In genomic region chr7:46103075-46103591, GRCm38 (mm10) we compare ENCODE assay signal across 11 mouse cellular contexts. TPM values are rescaled to one million over a fixed set of nuclear protein-coding genes. Genes with fewer than 3 reads are reported as not detected.
DNase-seq lines count a peak whose midpoint lies in the region; ATAC-seq and TF ChIP-seq lines count a peak whose summit lies in the region.
"Had no signal": no experiment of that assay in that cellular context is flagged by ENCODE, and none has a peak within 500 bp of the region (broad histone marks: within the 10 kb centered on the region; RNA-seq: fewer than 3 reads in every experiment).

No protein-coding gene starts in this region.

- DNase-seq in forebrain, embryonic 11.5 days (ENCODE audit: low spot score): no peak
- peak; percentile 70 for DNase-seq in cerebellum, adult 9-10 months
- DNase-seq in T-cell, adult 2 months (ENCODE audit: low spot score): no peak
- no peak for DNase-seq in thymus, adult 2 months
- no peak for DNase-seq in urinary bladder, adult 18-20 months (ENCODE audit: low spot score in 2 of 2)
- DNase-seq: B cell, adult 2 months; kidney, adult 11 months had no signal

- TF ChIP-seq POLR2A in thymus, adult 2 months (IDR thresholded peaks at IDR 0.05; ENCODE audit: control insufficient read depth, extremely low read depth, insufficient read depth, low read length, poor library complexity): no peak

- no peak for TF ChIP-seq CTCF in thymus, adult 2 months (IDR thresholded peaks at IDR 0.05; ENCODE audit: borderline replicate concordance, control insufficient read depth, extremely low read depth, insufficient read depth, low read length, poor library complexity)

- ATAC-seq in forebrain, embryonic 12.5 days (ENCODE audit: low FRiP score): no peak
- ATAC-seq in forebrain, embryonic 11.5 days (replicated peaks; ENCODE audit: low FRiP score): no peak
- ATAC-seq in hindbrain, embryonic 16.5 days: peak; percentile 28
- no peak for ATAC-seq in midbrain, embryonic 16.5 days

- no peak overlapping the region for H3K4me2 ChIP-seq in forebrain, embryonic 12.5 days
- no peak overlapping the region for H3K4me2 ChIP-seq in forebrain, embryonic 11.5 days (ENCODE audit: low read depth, low read length, severe bottlenecking)
- H3K4me2 ChIP-seq in hindbrain, embryonic 16.5 days (ENCODE audit: low read length): no peak overlapping the region
- H3K4me2 ChIP-seq in midbrain, embryonic 16.5 days (ENCODE audit: low read length): no peak overlapping the region
- H3K4me2 ChIP-seq: liver, embryonic 11.5 days had no signal

- 81% methylated on average over 8 of the region's 8 CpGs for WGBS in forebrain, embryonic 12.5 days
- WGBS in forebrain, embryonic 11.5 days: 82% methylated on average over 8 of the region's 8 CpGs
- WGBS in hindbrain, embryonic 16.5 days: 42% methylated on average over 8 of the region's 8 CpGs
- WGBS in midbrain, embryonic 16.5 days: 66% methylated on average over 8 of the region's 8 CpGs
- 87% methylated on average over 8 of the region's 8 CpGs for WGBS in thymus, adult 2 months

- H3K27me3 ChIP-seq in forebrain, embryonic 12.5 days: peaks cover 27% of the 10 kb centered on the region; the same call in 1 of the 2 replicates
- no peaks in the 10 kb centered on the region for H3K27me3 ChIP-seq in forebrain, embryonic 11.5 days (ENCODE audit: control insufficient read depth, insufficient read depth, low read length)
- H3K27me3 ChIP-seq in hindbrain, embryonic 16.5 days (replicated peaks; ENCODE audit: control insufficient read depth, insufficient read depth, low read length): no peaks in the 10 kb centered on the region
- no peaks in the 10 kb centered on the region for H3K27me3 ChIP-seq in midbrain, embryonic 16.5 days (ENCODE audit: control insufficient read depth, insufficient read depth, low read depth, low read length)
- H3K27me3 ChIP-seq in thymus, adult 2 months (ENCODE audit: control insufficient read depth, insufficient read depth, low read length): no peaks in the 10 kb centered on the region; the same call in 1 of the 2 replicates

- H3K4me3 ChIP-seq in forebrain, embryonic 12.5 days (replicated peaks): no peak overlapping the region
- no peak overlapping the region for H3K4me3 ChIP-seq in forebrain, embryonic 11.5 days (ENCODE audit: low read depth, low read length)
- no peak overlapping the region for H3K4me3 ChIP-seq in hindbrain, embryonic 16.5 days (ENCODE audit: low read length)
- no peak overlapping the region for H3K4me3 ChIP-seq in midbrain, embryonic 16.5 days (ENCODE audit: low read depth, low read length)
- no peak overlapping the region for H3K4me3 ChIP-seq in thymus, adult 2 months (ENCODE audit: control insufficient read depth, insufficient read depth, low read length)

- H3K36me3 ChIP-seq in forebrain, embryonic 12.5 days (replicated peaks): no peaks in the 10 kb centered on the region
- no peaks in the 10 kb centered on the region for H3K36me3 ChIP-seq in forebrain, embryonic 11.5 days (ENCODE audit: control insufficient read depth, insufficient read depth, low read length)
- H3K36me3 ChIP-seq in hindbrain, embryonic 16.5 days (ENCODE audit: control insufficient read depth, insufficient read depth, low read length): no peaks in the 10 kb centered on the region
- H3K36me3 ChIP-seq in midbrain, embryonic 16.5 days (ENCODE audit: control insufficient read depth, insufficient read depth, low read length): no peaks in the 10 kb centered on the region
- no peaks in the 10 kb centered on the region for H3K36me3 ChIP-seq in thymus, adult 2 months (ENCODE audit: control insufficient read depth, insufficient read depth, low read length)

- peaks cover 8% of the 10 kb centered on the region; the same call in 1 of the 2 replicates for H3K4me1 ChIP-seq in forebrain, embryonic 12.5 days
- no peaks in the 10 kb centered on the region for H3K4me1 ChIP-seq in forebrain, embryonic 11.5 days (replicated peaks; ENCODE audit: control insufficient read depth, insufficient read depth, low read length)
- peaks cover 18% of the 10 kb centered on the region for H3K4me1 ChIP-seq in hindbrain, embryonic 16.5 days (ENCODE audit: control insufficient read depth, insufficient read depth, low read depth, low read length)
- peaks cover 7% of the 10 kb centered on the region; the same call in 1 of the 2 replicates for H3K4me1 ChIP-seq in midbrain, embryonic 16.5 days (ENCODE audit: control insufficient read depth, insufficient read depth, low read length)
- no peaks in the 10 kb centered on the region for H3K4me1 ChIP-seq in thymus, adult 2 months (replicated peaks; ENCODE audit: control insufficient read depth, insufficient read depth, low read length)

- peak overlapping the region; percentile 20; the same call in 1 of the 2 replicates for H3K27ac ChIP-seq in forebrain, embryonic 12.5 days
- H3K27ac ChIP-seq in forebrain, embryonic 11.5 days (ENCODE audit: low read depth, low read length): no peak overlapping the region
- peak overlapping the region; percentile 67; the same call in 1 of the 2 replicates for H3K27ac ChIP-seq in hindbrain, embryonic 16.5 days (ENCODE audit: low read depth, low read length)
- H3K27ac ChIP-seq in midbrain, embryonic 16.5 days (ENCODE audit: low read length): peak overlapping the region; percentile 24; the same call in 1 of the 2 replicates
- no peak overlapping the region for H3K27ac ChIP-seq in thymus, adult 2 months (ENCODE audit: control insufficient read depth, insufficient read depth, low read length)

- no peak overlapping the region for H3K9ac ChIP-seq in forebrain, embryonic 12.5 days
- H3K9ac ChIP-seq in forebrain, embryonic 11.5 days (ENCODE audit: low read length): no peak overlapping the region
- no peak overlapping the region for H3K9ac ChIP-seq in hindbrain, embryonic 16.5 days (ENCODE audit: low read depth, low read length)
- no peak overlapping the region for H3K9ac ChIP-seq in midbrain, embryonic 16.5 days (ENCODE audit: low read depth, low read length)

- H3K9me3 ChIP-seq in forebrain, embryonic 12.5 days: no peaks in the 10 kb centered on the region
- H3K9me3 ChIP-seq in forebrain, embryonic 11.5 days (ENCODE audit: control insufficient read depth, low read length): no peaks in the 10 kb centered on the region
- H3K9me3 ChIP-seq in hindbrain, embryonic 16.5 days (ENCODE audit: control insufficient read depth, low read length): no peaks in the 10 kb centered on the region
- no peaks in the 10 kb centered on the region for H3K9me3 ChIP-seq in midbrain, embryonic 16.5 days (replicated peaks; ENCODE audit: control insufficient read depth, low read length, poor library complexity, severe bottlenecking)

RNA-seq across cellular contexts. Expression of gene Kcnj11, which starts 2.6 kb away (rescaled TPM):
- 0.46 and 0.81 TPM in 2 replicates for polyA plus RNA-seq in forebrain, embryonic 12.5 days (2016; fragmentation: Nextera tagmentation; extraction: Ambion mirVana)
- polyA plus RNA-seq in forebrain, embryonic 11.5 days (2014; fragmentation: Nextera tagmentation; extraction: Ambion mirVana): 0.20 and 0.48 TPM in 2 replicates
- 3.5 and 3.7 TPM in 2 replicates for polyA plus RNA-seq in hindbrain, embryonic 16.5 days (2015; fragmentation: Nextera tagmentation; extraction: Ambion mirVana)
- 2.4 and 2.8 TPM in 2 replicates for polyA plus RNA-seq in midbrain, embryonic 16.5 days (2015; fragmentation: Nextera tagmentation; extraction: Ambion mirVana)
- polyA plus RNA-seq in thymus, adult 2 months (2012; rRNA removed): 3.1 and 12.6 TPM in 2 replicates
- polyA plus RNA-seq: liver, embryonic 11.5 days had no signal

Comparison
In these comparisons a context has a peak if more than half of its experiments do, and no peak if none do; other contexts are left out.
1. H3K27ac ChIP-seq: peak in forebrain, embryonic 12.5 days (single experiment), hindbrain, embryonic 16.5 days (single experiment) and midbrain, embryonic 16.5 days (single experiment); none in forebrain, embryonic 11.5 days (single experiment) and thymus, adult 2 months (single experiment).